18 mouse cellular contexts compared by ENCODE assay signal in genomic region chr15:27378601-27379094, GRCm38 (mm10).
"Had no signal": no experiment of that assay in that cellular context is flagged by ENCODE, and none has a peak within 500 bp of the region (broad histone marks: within the 10 kb centered on the region; RNA-seq: fewer than 3 reads in every experiment).

No protein-coding gene starts in this region.

- H3K27ac ChIP-seq: kidney, postnatal 0 days; layer of hippocampus, adult 2 months; limb, embryonic 15.5 days; liver, embryonic 12.5 days; midbrain, embryonic 10.5 days; neural tube, embryonic 13.5 days had no signal

- H3K27me3 ChIP-seq: limb, embryonic 15.5 days; liver, embryonic 12.5 days; neural tube, embryonic 13.5 days had no signal

- H3K4me3 ChIP-seq: layer of hippocampus, adult 2 months; limb, embryonic 15.5 days; liver, embryonic 12.5 days; midbrain, embryonic 10.5 days; neural tube, embryonic 13.5 days had no signal

- ATAC-seq: liver, embryonic 12.5 days had no signal

- H3K4me2 ChIP-seq: limb, embryonic 15.5 days; liver, embryonic 12.5 days; lung, embryonic 14.5 days; neural tube, embryonic 13.5 days had no signal

- H3K9ac ChIP-seq: limb, embryonic 15.5 days; liver, embryonic 12.5 days; lung, embryonic 14.5 days; neural tube, embryonic 13.5 days had no signal

- H3K36me3 ChIP-seq: limb, embryonic 15.5 days; liver, embryonic 12.5 days; midbrain, embryonic 10.5 days; neural tube, embryonic 13.5 days had no signal

- H3K4me1 ChIP-seq: limb, embryonic 15.5 days; liver, embryonic 12.5 days; midbrain, embryonic 10.5 days; neural tube, embryonic 13.5 days had no signal

- H3K9me3 ChIP-seq: limb, embryonic 15.5 days; liver, embryonic 12.5 days; midbrain, embryonic 10.5 days; neural tube, embryonic 13.5 days had no signal

- DNase-seq: kidney, adult 9 months; kidney, postnatal 36 days; left cerebral cortex, postnatal 4 days; lung, embryonic 14.5 days; lung, postnatal 10 days; lung, postnatal 4 days; midbrain, embryonic 14.5 days; retina, postnatal 1 day; right cerebral cortex, postnatal 4 days; spleen, adult 18-20 months; thymus, adult 18-20 months; thymus, postnatal 14 days had no signal
